16 mouse cellular contexts compared by ENCODE assay signal in the genomic region with DNA sequence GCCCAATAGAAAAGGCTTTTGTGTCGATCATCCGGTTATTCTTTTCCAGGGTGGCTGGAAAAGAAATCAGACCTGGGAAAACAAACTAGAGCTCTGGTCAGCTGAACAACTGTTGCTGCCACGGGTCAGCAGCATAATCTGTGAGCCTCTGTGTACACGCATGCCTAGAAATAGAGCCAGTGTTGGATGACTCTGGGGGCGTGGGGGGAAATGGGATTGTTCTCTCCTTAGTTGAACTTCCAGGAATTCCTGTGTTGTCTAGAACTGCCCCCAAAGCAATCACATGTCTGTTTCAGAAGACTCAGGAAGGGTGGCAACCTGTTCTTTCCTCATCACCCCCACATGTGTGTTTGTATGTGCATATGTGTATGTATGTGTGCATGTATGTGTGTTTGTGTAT.
DNase-seq lines count a peak whose midpoint lies in the region; ATAC-seq and TF ChIP-seq lines count a peak whose summit lies in the region.
"Had no signal": no experiment of that assay in that cellular context is flagged by ENCODE, and none has a peak within 500 bp of the region (broad histone marks: within the 10 kb centered on the region; RNA-seq: fewer than 3 reads in every experiment).

No protein-coding gene starts in this region.

- no peak for TF ChIP-seq EP300 in liver, postnatal 0 days (IDR thresholded peaks at IDR 0.05; ENCODE audit: low read depth)

- no peaks in the 10 kb centered on the region for H3K27me3 ChIP-seq in heart, embryonic 12.5 days (replicated peaks)
- H3K27me3 ChIP-seq in liver, postnatal 0 days (ENCODE audit: insufficient read depth, low read length): no peaks in the 10 kb centered on the region
- H3K27me3 ChIP-seq in forebrain, embryonic 12.5 days: no peaks in the 10 kb centered on the region
- H3K27me3 ChIP-seq: limb, embryonic 13.5 days; midbrain, embryonic 12.5 days had no signal

- DNase-seq in heart, adult 11 months: peak; percentile 99
- DNase-seq in gastrocnemius, postnatal 25 days: peak; percentile 58
- peak; percentile 63 to 71 for DNase-seq in heart, postnatal 10 days
- DNase-seq in lung, adult 2 months: no peak
- no peak for DNase-seq in liver, postnatal 0 days
- DNase-seq: cerebellum, adult 9-11 months; embryo, embryonic 11 days; right cerebral cortex, postnatal 14 days; thymus, adult 18-20 months had no signal

- no peak overlapping the region for H3K9ac ChIP-seq in heart, embryonic 12.5 days
- H3K9ac ChIP-seq in liver, postnatal 0 days (replicated peaks): no peak overlapping the region
- no peak overlapping the region for H3K9ac ChIP-seq in forebrain, embryonic 12.5 days
- H3K9ac ChIP-seq: limb, embryonic 13.5 days; midbrain, embryonic 12.5 days had no signal

- peaks cover 11% of the 10 kb centered on the region for H3K4me1 ChIP-seq in heart, embryonic 12.5 days (replicated peaks)
- peaks cover 6% of the 10 kb centered on the region; the same call in 1 of the 2 replicates for H3K4me1 ChIP-seq in lung, adult 2 months (ENCODE audit: control insufficient read depth, insufficient read depth, low read length)
- no peaks in the 10 kb centered on the region for H3K4me1 ChIP-seq in liver, postnatal 0 days (ENCODE audit: insufficient read depth)
- H3K4me1 ChIP-seq in forebrain, embryonic 12.5 days: peaks cover 7% of the 10 kb centered on the region; the same call in 1 of the 2 replicates
- H3K4me1 ChIP-seq: midbrain, embryonic 12.5 days had no signal

- peak; percentile 40; the same call in 1 of the 2 replicates for TF ChIP-seq POLR2A in lung, adult 2 months (IDR thresholded peaks at IDR 0.05; ENCODE audit: borderline replicate concordance, extremely low read depth, low read depth, low read length)

- no peak overlapping the region for H3K4me2 ChIP-seq in heart, embryonic 12.5 days
- no peak overlapping the region for H3K4me2 ChIP-seq in liver, postnatal 0 days (ENCODE audit: low read depth, low read length)
- H3K4me2 ChIP-seq in forebrain, embryonic 12.5 days: no peak overlapping the region
- H3K4me2 ChIP-seq: limb, embryonic 13.5 days; midbrain, embryonic 12.5 days had no signal

- H3K27ac ChIP-seq in heart, embryonic 12.5 days (ENCODE audit: poor library complexity, severe bottlenecking): no peak overlapping the region
- H3K27ac ChIP-seq in liver, postnatal 0 days (ENCODE audit: low read depth): no peak overlapping the region
- H3K27ac ChIP-seq in forebrain, embryonic 12.5 days: no peak overlapping the region
- H3K27ac ChIP-seq: hindbrain, postnatal 0 days; left cerebral cortex, adult 2 months; limb, embryonic 13.5 days; midbrain, embryonic 12.5 days had no signal

- no peak for TF ChIP-seq CTCF in lung, adult 2 months (IDR thresholded peaks at IDR 0.05; ENCODE audit: insufficient read depth, low read length)
- no peak for TF ChIP-seq CTCF in liver, postnatal 0 days (IDR thresholded peaks at IDR 0.05; ENCODE audit: low read depth)

- no peak overlapping the region for H3K4me3 ChIP-seq in heart, embryonic 12.5 days
- no peak overlapping the region for H3K4me3 ChIP-seq in lung, adult 2 months (replicated peaks; ENCODE audit: extremely low read depth, low read depth, low read length)
- H3K4me3 ChIP-seq in liver, postnatal 0 days (ENCODE audit: low read depth, low read length): no peak overlapping the region
- H3K4me3 ChIP-seq in forebrain, embryonic 12.5 days (replicated peaks): no peak overlapping the region
- H3K4me3 ChIP-seq: left cerebral cortex, adult 2 months; limb, embryonic 13.5 days; midbrain, embryonic 12.5 days had no signal

- H3K9me3 ChIP-seq in heart, embryonic 12.5 days (replicated peaks): no peaks in the 10 kb centered on the region
- H3K9me3 ChIP-seq in liver, postnatal 0 days (ENCODE audit: low read length): no peaks in the 10 kb centered on the region
- H3K9me3 ChIP-seq in forebrain, embryonic 12.5 days: no peaks in the 10 kb centered on the region
- H3K9me3 ChIP-seq: limb, embryonic 13.5 days; midbrain, embryonic 12.5 days had no signal

- no peak for ATAC-seq in heart, embryonic 12.5 days (ENCODE audit: insufficient number of reproducible peaks, low FRiP score)
- no peak for ATAC-seq in cerebellum, adult (ENCODE audit: insufficient number of reproducible peaks, low FRiP score, low TSS enrichment)
- no peak for ATAC-seq in liver, postnatal 0 days
- ATAC-seq in forebrain, embryonic 12.5 days (ENCODE audit: low FRiP score): no peak
- ATAC-seq: hindbrain, postnatal 0 days had no signal

- H3K36me3 ChIP-seq in heart, embryonic 12.5 days: no peaks in the 10 kb centered on the region
- H3K36me3 ChIP-seq in liver, postnatal 0 days (replicated peaks; ENCODE audit: insufficient read depth, low read length): no peaks in the 10 kb centered on the region
- H3K36me3 ChIP-seq in forebrain, embryonic 12.5 days (replicated peaks): no peaks in the 10 kb centered on the region
- H3K36me3 ChIP-seq: limb, embryonic 13.5 days; midbrain, embryonic 12.5 days had no signal

- 50% methylated on average over 5 of the region's 5 CpGs for WGBS in heart, embryonic 12.5 days
- WGBS in lung, adult 2 months: 48% methylated on average over 5 of the region's 5 CpGs
- 70% methylated on average over 5 of the region's 5 CpGs for WGBS in liver, postnatal 0 days (ENCODE audit: insufficient replicate concordance)
- 65% methylated on average over 5 of the region's 5 CpGs for WGBS in forebrain, embryonic 12.5 days

- intact Hi-C loops in heart, postnatal 10 days (cut with DNase I): loop anchor here (5.0 kb wide), 1 partner anchor 84 kb away; no protein-coding TSS in a partner anchor

Comparison
In these comparisons a context has a peak if more than half of its experiments do, and no peak if none do; other contexts are left out.
1. DNase-seq: peak in heart, adult 11 months (single experiment), gastrocnemius, postnatal 25 days (single experiment) and heart, postnatal 10 days (2 of 2); none in lung, adult 2 months (single experiment) and liver, postnatal 0 days (single experiment).